Mouse (Mus musculus) liver, postnatal 0 days (tissue): ENCODE results near the gene Dcaf12.

Source experiments
- CTCF ChIP-seq: sonication (generic); IDR thresholded peaks from 2 replicates; pipeline ENCODE4 v1.5.1; 2016; ENCODE audit warnings: antibody characterized with exemption, low read depth
- EP300 ChIP-seq: IDR thresholded peaks from 2 replicates; pipeline ENCODE4 v1.6.1; 2016; ENCODE audit warnings: antibody characterized with exemption, low read depth, mild to moderate bottlenecking

GRCm38 (mm10) chr4:41260691-41261090, 54.0 kb downstream of the Dcaf12 start:
- TF ChIP-seq CTCF (no peak), EP300 (no peak)
